Mouse (Mus musculus): ENCODE results near the gene Gfm2. TPM values are rescaled to one million over a fixed set of nuclear protein-coding genes. Genes with fewer than 3 reads are reported as not detected.

The Gfm2 gene
- total and polyA plus RNA-seq, 3 experiments: 25.7 to 34.1 TPM; not detected in 1

DNA sequence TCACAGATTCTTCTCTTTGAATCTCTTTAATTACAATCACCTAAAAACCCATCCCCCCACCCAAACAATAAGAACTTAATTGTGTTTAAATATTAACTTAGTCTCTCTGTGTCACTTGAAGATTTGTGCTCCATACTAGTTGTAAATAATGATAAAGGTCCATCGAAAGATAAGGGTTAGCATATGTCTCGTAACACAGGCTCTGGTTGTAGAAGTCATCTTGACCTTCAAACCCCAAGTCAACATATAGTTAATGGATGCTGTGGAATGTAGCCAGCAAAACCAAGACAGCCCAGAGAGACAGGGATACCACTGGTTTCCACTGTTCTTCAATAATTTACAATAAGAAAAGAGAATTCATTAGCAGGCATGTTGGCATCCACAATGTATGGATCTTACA, 46.4 kb downstream of the Gfm2 start:
- TF ChIP-seq POLR2A (IDR thresholded peaks at IDR 0.05; ENCODE audit: control insufficient read depth in 1 of 2, insufficient read depth in 1 of 2, low read depth in 1 of 2, low read length in 2 of 2, poor library complexity in 1 of 2) (no peak), MYB (IDR thresholded peaks at IDR 0.05; ENCODE audit: low read depth, low read length) (no peak), SMC3 (IDR thresholded peaks at IDR 0.05; ENCODE audit: low read depth, low read length) (no peak), CHD2 (IDR thresholded peaks at IDR 0.05; ENCODE audit: low read length) (no peak), USF2 (IDR thresholded peaks at IDR 0.05; ENCODE audit: borderline replicate concordance in 1 of 2, insufficient read depth in 1 of 2, low read depth in 1 of 2, low read length in 2 of 2) (no peak), GABPA (IDR thresholded peaks at IDR 0.05; ENCODE audit: low read depth, low read length) (no peak), MYC (IDR thresholded peaks at IDR 0.05; ENCODE audit: low read depth, low read length) (no peak)
- peaks cover 0 to 13% of the 10 kb centered on the region in 2 experiments; a peak in 2 of 4 replicates for H3K4me1 ChIP-seq (ENCODE audit: control insufficient read depth in 1 of 2, insufficient read depth in 2 of 2, low read length in 2 of 2)
- H3K27ac ChIP-seq (ENCODE audit: control insufficient read depth, low read depth, low read length): no peak overlapping the region
- H3K9ac ChIP-seq (ENCODE audit: control insufficient read depth, low read depth, low read length, poor library complexity, severe bottlenecking): no peak overlapping the region
- no peaks in the 10 kb centered on the region for H3K79me2 ChIP-seq (ENCODE audit: control insufficient read depth, insufficient read depth, low read length, poor library complexity)
- H3K9me3 ChIP-seq (replicated peaks; ENCODE audit: insufficient read depth, low read length): no peaks in the 10 kb centered on the region
- H3K36me3 ChIP-seq (ENCODE audit: control insufficient read depth in 1 of 2, insufficient read depth in 2 of 2, low read length in 2 of 2): peaks cover 2 to 12% of the 10 kb centered on the region in 2 experiments; a peak in 3 of 4 replicates
- DNase-seq (ENCODE audit: low read depth, low spot score): no peak
- H3K4me3 ChIP-seq (ENCODE audit: control insufficient read depth in 1 of 2, insufficient read depth in 1 of 2, low read depth in 2 of 2, low read length in 2 of 2): no peak overlapping the region
- no peaks in the 10 kb centered on the region for H3K27me3 ChIP-seq (ENCODE audit: control insufficient read depth in 1 of 2, insufficient read depth in 2 of 2, low read length in 2 of 2)

DNA sequence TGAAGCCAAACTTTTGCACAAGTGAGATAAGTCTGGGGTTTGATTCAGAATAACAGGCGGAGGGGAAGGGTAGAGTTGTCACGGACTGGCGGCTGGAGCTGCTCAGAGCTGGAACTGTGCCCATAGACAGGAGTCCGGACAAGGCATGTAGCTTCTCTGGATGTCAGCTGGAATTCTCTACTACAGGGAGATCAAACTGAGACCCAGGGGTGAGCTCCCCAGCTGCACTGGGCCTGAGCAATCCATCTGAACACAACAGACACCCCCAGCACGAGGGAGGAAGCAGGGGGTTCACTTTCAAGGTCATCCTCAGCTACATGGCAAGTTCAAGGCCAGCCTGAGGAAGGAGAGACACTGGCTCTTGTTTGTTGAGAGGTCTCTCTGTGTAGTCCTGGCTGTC, 46.9 kb downstream of the Gfm2 start:
- no peak overlapping the region for H3K27ac ChIP-seq (ENCODE audit: control insufficient read depth, low read depth, low read length)
- H3K4me3 ChIP-seq (ENCODE audit: control insufficient read depth in 1 of 2, insufficient read depth in 1 of 2, low read depth in 2 of 2, low read length in 2 of 2): no peak overlapping the region
- peaks cover 0 to 12% of the 10 kb centered on the region in 2 experiments; a peak in 3 of 4 replicates for H3K36me3 ChIP-seq (ENCODE audit: control insufficient read depth in 1 of 2, insufficient read depth in 2 of 2, low read length in 2 of 2)
- H3K9me3 ChIP-seq (replicated peaks; ENCODE audit: insufficient read depth, low read length): no peaks in the 10 kb centered on the region
- H3K9ac ChIP-seq (ENCODE audit: control insufficient read depth, low read depth, low read length, poor library complexity, severe bottlenecking): no peak overlapping the region
- H3K27me3 ChIP-seq (ENCODE audit: control insufficient read depth in 1 of 2, insufficient read depth in 2 of 2, low read length in 2 of 2): no peaks in the 10 kb centered on the region
- DNase-seq (ENCODE audit: low read depth, low spot score): no peak
- peaks cover 0 to 13% of the 10 kb centered on the region in 2 experiments; a peak in 2 of 4 replicates for H3K4me1 ChIP-seq (ENCODE audit: control insufficient read depth in 1 of 2, insufficient read depth in 2 of 2, low read length in 2 of 2)
- no peaks in the 10 kb centered on the region for H3K79me2 ChIP-seq (ENCODE audit: control insufficient read depth, insufficient read depth, low read length, poor library complexity)
- TF ChIP-seq MAFK (IDR thresholded peaks at IDR 0.05; ENCODE audit: borderline replicate concordance, low read depth, low read length) (no peak), RCOR1 (IDR thresholded peaks at IDR 0.05; ENCODE audit: low read depth, low read length) (no peak), MYB (IDR thresholded peaks at IDR 0.05; ENCODE audit: low read depth, low read length) (no peak), SIN3A (IDR thresholded peaks at IDR 0.05; ENCODE audit: low read length) (no peak), JUND (IDR thresholded peaks at IDR 0.05; ENCODE audit: low read depth, low read length) (no peak), KAT2A (conservative IDR thresholded peaks at IDR 0.05; ENCODE audit: low read depth, low read length) (no peak), HCFC1 (IDR thresholded peaks at IDR 0.05; ENCODE audit: low read depth, low read length) (no peak), UBTF (IDR thresholded peaks at IDR 0.05; ENCODE audit: borderline replicate concordance, insufficient read depth, low read depth, low read length) (no peak), GATA1 (IDR thresholded peaks at IDR 0.05; ENCODE audit: low read depth, low read length) (no peak), CHD1 (IDR thresholded peaks at IDR 0.05; ENCODE audit: low read depth, low read length) (no peak)

All from MEL (cell line).